In the genomic region with DNA sequence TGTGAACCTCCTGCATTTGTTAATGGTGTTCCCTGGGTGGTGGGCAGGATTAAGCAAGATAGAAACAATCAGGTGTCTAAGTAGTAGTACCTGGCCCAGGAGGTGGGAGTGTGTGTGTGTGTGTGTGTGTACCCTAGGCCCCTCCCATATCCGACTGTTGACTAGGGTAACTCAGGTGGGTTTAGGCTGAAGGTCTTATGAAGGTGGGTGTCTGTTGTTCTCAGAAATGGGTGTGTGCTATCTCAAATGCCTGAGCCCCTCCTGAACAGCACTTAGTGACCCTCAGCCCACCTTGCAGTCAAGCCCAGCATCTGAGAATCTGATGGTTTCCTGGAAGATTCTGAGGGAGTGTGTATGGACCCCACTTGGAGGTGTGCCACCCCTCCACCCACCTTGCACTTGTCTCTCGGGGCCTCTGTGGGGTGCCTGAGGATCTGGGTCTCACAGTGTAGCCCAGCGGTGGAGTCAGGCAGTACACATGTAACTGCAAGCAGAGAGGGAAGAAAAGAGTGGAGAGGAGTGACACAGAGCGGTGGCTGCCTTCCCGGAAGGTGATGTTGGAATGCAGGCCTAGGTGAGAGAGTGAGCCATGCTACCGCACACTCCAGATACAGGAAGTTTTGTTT, we compare ENCODE assay signal across 10 mouse cellular contexts. TPM values are rescaled to one million over a fixed set of nuclear protein-coding genes. Genes with fewer than 3 reads are reported as not detected.
DNase-seq lines count a peak whose midpoint lies in the region; ATAC-seq and TF ChIP-seq lines count a peak whose summit lies in the region.
"Had no signal": no experiment of that assay in that cellular context is flagged by ENCODE, and none has a peak within 500 bp of the region (broad histone marks: within the 10 kb centered on the region; RNA-seq: fewer than 3 reads in every experiment).

No protein-coding gene starts in this region.

- TF ChIP-seq CTCF in liver, adult 2 months (IDR thresholded peaks at IDR 0.05; ENCODE audit: low read depth, low read length): peak; percentile 66
- TF ChIP-seq CTCF in hindbrain, postnatal 0 days (IDR thresholded peaks at IDR 0.05; ENCODE audit: low read depth): peak; percentile 26; the same call in 1 of the 2 replicates

- H3K4me3 ChIP-seq in liver, adult 2 months (ENCODE audit: insufficient read depth, low read depth, low read length): no peak overlapping the region
- H3K4me3 ChIP-seq in liver, embryonic 11.5 days (ENCODE audit: low read depth, low read length): no peak overlapping the region
- no peak overlapping the region for H3K4me3 ChIP-seq in hindbrain, postnatal 0 days (ENCODE audit: low read length)
- H3K4me3 ChIP-seq in kidney, embryonic 14.5 days (ENCODE audit: low read length): no peak overlapping the region
- H3K4me3 ChIP-seq: liver, embryonic 15.5 days had no signal

- no peak for TF ChIP-seq POLR2A in liver, adult 2 months (IDR thresholded peaks at IDR 0.05; ENCODE audit: extremely low read depth, insufficient read depth, low read length)

- peak overlapping the region; percentile 43 for H3K27ac ChIP-seq in liver, adult 2 months (replicated peaks; ENCODE audit: insufficient read depth, low read depth, low read length)
- H3K27ac ChIP-seq in liver, embryonic 11.5 days (ENCODE audit: low read depth, low read length): no peak overlapping the region
- peak overlapping the region; percentile 67 for H3K27ac ChIP-seq in hindbrain, postnatal 0 days
- H3K27ac ChIP-seq in kidney, embryonic 14.5 days (ENCODE audit: low read depth, low read length): no peak overlapping the region
- H3K27ac ChIP-seq: liver, embryonic 15.5 days had no signal

- H3K4me1 ChIP-seq in liver, adult 2 months (ENCODE audit: control insufficient read depth, insufficient read depth, low read length): peaks cover 56% of the 10 kb centered on the region
- peaks cover 38% of the 10 kb centered on the region for H3K4me1 ChIP-seq in liver, embryonic 11.5 days (replicated peaks; ENCODE audit: control insufficient read depth, insufficient read depth, low read length)
- H3K4me1 ChIP-seq in hindbrain, postnatal 0 days (ENCODE audit: insufficient read depth, low read length): peaks cover 28% of the 10 kb centered on the region
- peaks cover 28% of the 10 kb centered on the region for H3K4me1 ChIP-seq in kidney, embryonic 14.5 days (ENCODE audit: control insufficient read depth, insufficient read depth, low read length)

- peaks cover 12% of the 10 kb centered on the region; the same call in 1 of the 2 replicates for H3K79me2 ChIP-seq in liver, adult 2 months (ENCODE audit: control insufficient read depth, insufficient read depth, low read length)

- H3K4me2 ChIP-seq in liver, embryonic 11.5 days: no peak overlapping the region
- H3K4me2 ChIP-seq in hindbrain, postnatal 0 days (ENCODE audit: low read depth, low read length): no peak overlapping the region
- no peak overlapping the region for H3K4me2 ChIP-seq in kidney, embryonic 14.5 days (replicated peaks; ENCODE audit: low read depth, low read length)
- H3K4me2 ChIP-seq: liver, embryonic 15.5 days had no signal

- H3K9ac ChIP-seq in liver, adult 2 months (ENCODE audit: low read depth, low read length): peak overlapping the region; percentile 16
- H3K9ac ChIP-seq in liver, embryonic 11.5 days (ENCODE audit: low read depth, low read length): no peak overlapping the region
- no peak overlapping the region for H3K9ac ChIP-seq in hindbrain, postnatal 0 days (replicated peaks; ENCODE audit: low read length)
- no peak overlapping the region for H3K9ac ChIP-seq in kidney, embryonic 14.5 days (ENCODE audit: low read depth, low read length)
- H3K9ac ChIP-seq: liver, embryonic 15.5 days had no signal

- DNase-seq in cerebellum, postnatal 25 days: peak; percentile 44 to 52
- no peak for DNase-seq in cerebellum, postnatal 4 days (ENCODE audit: low spot score in 2 of 2)
- peak; percentile 81 for DNase-seq in liver, adult 2 months (ENCODE audit: extremely low read depth, low read depth, low spot score)
- no peak for DNase-seq in liver, embryonic 11.5 days (ENCODE audit: low spot score)
- peak; percentile 64 for DNase-seq in ZHBTc4 (ENCODE audit: low read depth, low spot score)
- no peak for DNase-seq in hindbrain, postnatal 0 days (ENCODE audit: low spot score)
- DNase-seq: kidney, adult 11 months had no signal

- no peak for ATAC-seq in liver, embryonic 11.5 days (replicated peaks; ENCODE audit: low FRiP score)
- ATAC-seq in hindbrain, postnatal 0 days: peak; percentile 52; the same call in 1 of the 2 replicates
- ATAC-seq in erythroid progenitor cell, adult 5-6 weeks (replicated peaks; ENCODE audit: low FRiP score, poor library complexity, severe bottlenecking): no peak
- no peak for ATAC-seq in kidney, embryonic 14.5 days (ENCODE audit: low FRiP score, low TSS enrichment)

- no peaks in the 10 kb centered on the region for H3K9me3 ChIP-seq in liver, embryonic 11.5 days (ENCODE audit: control insufficient read depth, low read length)
- no peaks in the 10 kb centered on the region for H3K9me3 ChIP-seq in hindbrain, postnatal 0 days (ENCODE audit: low read length)
- no peaks in the 10 kb centered on the region for H3K9me3 ChIP-seq in kidney, embryonic 14.5 days (ENCODE audit: control insufficient read depth, low read length)
- H3K9me3 ChIP-seq: liver, embryonic 15.5 days had no signal

- no peaks in the 10 kb centered on the region for H3K27me3 ChIP-seq in liver, adult 2 months (ENCODE audit: control insufficient read depth, insufficient read depth, low read length)
- H3K27me3 ChIP-seq in liver, embryonic 11.5 days (replicated peaks; ENCODE audit: control insufficient read depth, insufficient read depth, low read length): no peaks in the 10 kb centered on the region
- no peaks in the 10 kb centered on the region for H3K27me3 ChIP-seq in hindbrain, postnatal 0 days (ENCODE audit: insufficient read depth, low read length)
- H3K27me3 ChIP-seq in kidney, embryonic 14.5 days (ENCODE audit: control insufficient read depth, insufficient read depth, low read length): no peaks in the 10 kb centered on the region
- H3K27me3 ChIP-seq: liver, embryonic 15.5 days had no signal

- WGBS in liver, adult 2 months: 40% methylated on average over 6 of the region's 6 CpGs
- WGBS in liver, embryonic 11.5 days: 81% methylated on average over 6 of the region's 6 CpGs
- WGBS in hindbrain, postnatal 0 days: 79% methylated on average over 6 of the region's 6 CpGs
- 89% methylated on average over 6 of the region's 6 CpGs for WGBS in kidney, embryonic 14.5 days

- no peaks in the 10 kb centered on the region for H3K36me3 ChIP-seq in liver, adult 2 months (ENCODE audit: control insufficient read depth, insufficient read depth, low read length)
- no peaks in the 10 kb centered on the region for H3K36me3 ChIP-seq in liver, embryonic 11.5 days (ENCODE audit: control insufficient read depth, insufficient read depth, low read length)
- H3K36me3 ChIP-seq in hindbrain, postnatal 0 days (ENCODE audit: insufficient read depth, low read length): no peaks in the 10 kb centered on the region
- H3K36me3 ChIP-seq in kidney, embryonic 14.5 days (ENCODE audit: control insufficient read depth, insufficient read depth, low read length): peaks cover 8% of the 10 kb centered on the region; the same call in 1 of the 2 replicates
- H3K36me3 ChIP-seq: liver, embryonic 15.5 days had no signal

RNA-seq across cellular contexts. Expression of gene Dusp1, which starts 35.0 kb away (rescaled TPM):
- 10.5 and 10.7 TPM in 2 replicates for total RNA-seq in liver, adult 2 months (2014; rRNA removed)
- polyA plus RNA-seq in liver, adult 2 months (2012; rRNA removed): 22.2 and 40.0 TPM in 2 replicates
- polyA plus RNA-seq in liver, embryonic 11.5 days (2014; fragmentation: Nextera tagmentation; extraction: Ambion mirVana): 18.6 and 22.7 TPM in 2 replicates
- total RNA-seq in hindbrain, postnatal 0 days (2014; rRNA removed): 50.5 and 51.4 TPM in 2 replicates
- 25.3 and 27.0 TPM in 2 replicates for polyA plus RNA-seq in hindbrain, postnatal 0 days (2015; fragmentation: Nextera tagmentation; extraction: Ambion mirVana)
- 156 and 175 TPM in 2 replicates for total RNA-seq in erythroid progenitor cell, adult 5-6 weeks (2015; ENCODE audit: low replicate concordance)
- total RNA-seq in erythroid progenitor cell, adult 5-6 weeks (2017; ENCODE audit: low replicate concordance): 20.0 and 35.4 TPM in 2 replicates
- polyA plus RNA-seq in kidney, embryonic 14.5 days (2014; fragmentation: Nextera tagmentation; extraction: Ambion mirVana): 19.3 and 19.8 TPM in 2 replicates

RNA-seq across cellular contexts. Expression of gene Ergic1, which starts 35.7 kb away (rescaled TPM):
- 30.7 and 34.6 TPM in 2 replicates for total RNA-seq in liver, adult 2 months (2014; rRNA removed)
- polyA plus RNA-seq in liver, adult 2 months (2012; rRNA removed): 93.3 and 106 TPM in 2 replicates
- 89.5 and 96.1 TPM in 2 replicates for polyA plus RNA-seq in liver, embryonic 11.5 days (2014; fragmentation: Nextera tagmentation; extraction: Ambion mirVana)
- 235 and 250 TPM in 2 replicates for total RNA-seq in hindbrain, postnatal 0 days (2014; rRNA removed)
- 81.2 and 93.5 TPM in 2 replicates for polyA plus RNA-seq in hindbrain, postnatal 0 days (2015; fragmentation: Nextera tagmentation; extraction: Ambion mirVana)
- total RNA-seq in erythroid progenitor cell, adult 5-6 weeks (2015; ENCODE audit: low replicate concordance): 6.7 and 12.6 TPM in 2 replicates
- 3.7 and 3.9 TPM in 2 replicates for total RNA-seq in erythroid progenitor cell, adult 5-6 weeks (2017; ENCODE audit: low replicate concordance)
- 141 and 150 TPM in 2 replicates for polyA plus RNA-seq in kidney, embryonic 14.5 days (2014; fragmentation: Nextera tagmentation; extraction: Ambion mirVana)

Comparison
In these comparisons a context has a peak if more than half of its experiments do, and no peak if none do; other contexts are left out.
1. DNase-seq: peak in cerebellum, postnatal 25 days (2 of 2), liver, adult 2 months (single experiment) and ZHBTc4 (single experiment); none in cerebellum, postnatal 4 days (0 of 2), liver, embryonic 11.5 days (single experiment) and hindbrain, postnatal 0 days (single experiment).
2. H3K27ac ChIP-seq: peak in liver, adult 2 months (single experiment) and hindbrain, postnatal 0 days (single experiment); none in liver, embryonic 11.5 days (single experiment) and kidney, embryonic 14.5 days (single experiment).